Mouse (Mus musculus) liver, embryonic 14.5 days (tissue): Measurements from ENCODE around the gene Ppp2r1b.

Experiments
- CTCF ChIP-seq: IDR thresholded peaks from 2 replicates; pipeline ENCODE4 v1.5.1; 2016; ENCODE audit warnings: antibody characterized with exemption, low read depth, control low read depth
- EP300 ChIP-seq: IDR thresholded peaks from 2 replicates; pipeline ENCODE4 v1.6.1; 2016; ENCODE audit warnings: antibody characterized with exemption, low read depth

GRCm38 (mm10) chr9:50942711-50943110 lies 97.6 kb downstream of the Ppp2r1b start:
- no peak for TF ChIP-seq EP300
- no peak for TF ChIP-seq CTCF
